Mouse (Mus musculus) left cerebral cortex, adult 6 months (tissue): ENCODE measurements around the gene Rassf1. TPM values are rescaled to one million over a fixed set of nuclear protein-coding genes. Genes with fewer than 3 reads are reported as not detected.

ENCODE experiments used
- long read RNA-seq, 2 experiments: library from polyadenylated mRNA; unstranded; transcript quantifications; one replicate each; pipeline ENCODE4 v2.0.0; 2019 to 2020
- polyA plus RNA-seq: library from polyadenylated mRNA; unstranded; fragments of <200 nt; fragmentation: Nextera tagmentation; gene quantifications from 2 replicates; pipeline ENCODE4 v1.2.3, GENCODE M21; 2021

Gene Rassf1
- 11.1 and 12.9 TPM in 2 replicates for polyA plus RNA-seq
- long read RNA-seq, experiment 1, transcript Rassf1-201 (5 exons, 1,727 nt) = major isoform, 78 of 87 reads
- long read RNA-seq, experiment 1, partial matches to known transcripts = 0 of 87 reads
- long read RNA-seq, experiment 1, other reads (novel, unspliced or antisense) = 5 of 87 reads
- long read RNA-seq, experiment 2, transcript Rassf1-201 (5 exons, 1,727 nt) = major isoform, 16 of 22 reads
- long read RNA-seq, experiment 2, partial matches to known transcripts = 4 of 22 reads
- long read RNA-seq, experiment 2, other reads (novel, unspliced or antisense) = 0 of 22 reads

DNA sequence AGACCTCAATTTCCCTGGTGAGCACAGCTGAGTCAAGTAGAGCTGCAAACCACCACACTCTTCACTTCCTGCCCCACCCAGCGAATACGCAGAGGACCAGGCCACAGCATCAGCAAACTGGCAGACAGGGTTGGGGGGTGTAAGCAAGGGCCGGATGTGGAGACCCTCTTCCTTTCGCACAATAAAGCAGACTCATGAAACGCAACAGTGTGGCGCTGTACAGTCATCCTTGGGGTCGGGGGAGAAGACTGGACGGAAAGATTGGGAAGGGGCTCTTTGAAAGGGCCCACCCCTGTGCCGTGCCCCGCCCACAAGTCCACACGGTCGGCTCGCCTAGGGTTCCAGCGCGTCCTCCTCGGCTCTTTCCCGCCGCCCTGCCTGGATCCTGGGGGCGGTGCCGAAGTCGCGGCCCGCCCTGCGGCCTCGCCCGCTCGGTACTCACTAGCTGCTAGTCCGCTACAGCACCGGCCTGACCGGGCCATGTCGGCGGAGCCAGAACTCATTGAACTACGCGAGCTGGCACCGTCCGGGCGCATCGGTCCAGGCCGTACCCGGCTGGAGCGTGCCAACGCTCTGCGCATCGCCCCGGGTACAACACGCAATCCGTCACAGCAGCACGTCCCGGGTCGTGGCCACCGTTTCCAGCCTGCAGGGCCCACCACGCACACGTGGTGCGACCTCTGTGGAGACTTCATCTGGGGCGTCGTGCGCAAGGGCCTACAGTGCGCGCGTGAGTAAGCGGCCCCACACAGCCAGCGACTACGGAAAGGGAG, at the start of gene Rassf1:
TSS of gene Rassf1 (plus strand) at position 439 of the 773 bp plus-strand sequence.

DNA sequence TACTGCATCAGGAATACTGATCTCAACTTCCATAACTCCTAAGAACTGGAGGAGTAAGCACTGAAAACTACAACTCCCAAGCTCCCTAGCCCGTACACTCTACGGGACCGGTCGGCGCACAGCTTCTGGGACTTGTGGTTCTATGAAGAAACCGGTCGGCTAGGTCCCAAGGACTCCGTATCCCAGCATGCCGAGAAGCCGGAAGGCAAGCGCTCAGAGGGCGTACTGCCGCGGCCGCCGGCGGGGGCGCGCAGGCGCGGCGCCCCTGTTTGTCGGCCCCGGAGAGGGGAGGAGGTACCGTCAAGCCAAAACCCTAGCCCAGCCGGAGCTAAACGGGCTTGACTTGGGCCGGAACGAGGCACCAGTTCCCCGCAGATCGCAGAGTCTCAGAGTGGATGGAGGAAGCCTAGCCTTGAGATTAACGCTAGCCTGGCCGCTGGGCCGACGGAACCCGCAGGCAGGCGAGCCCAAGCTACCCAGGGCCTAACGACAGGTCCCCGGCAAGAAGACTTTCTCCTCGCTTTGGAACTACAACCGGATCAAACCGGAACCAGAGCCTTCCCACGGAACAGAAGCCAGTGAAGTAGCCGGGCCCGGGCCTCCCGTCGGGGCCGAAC, 17.5 kb upstream of the Rassf1 start, which contains the start of gene Tmem115:
TSS of gene Tmem115 (plus strand) at position 155 of the 617 bp plus-strand sequence.

DNA sequence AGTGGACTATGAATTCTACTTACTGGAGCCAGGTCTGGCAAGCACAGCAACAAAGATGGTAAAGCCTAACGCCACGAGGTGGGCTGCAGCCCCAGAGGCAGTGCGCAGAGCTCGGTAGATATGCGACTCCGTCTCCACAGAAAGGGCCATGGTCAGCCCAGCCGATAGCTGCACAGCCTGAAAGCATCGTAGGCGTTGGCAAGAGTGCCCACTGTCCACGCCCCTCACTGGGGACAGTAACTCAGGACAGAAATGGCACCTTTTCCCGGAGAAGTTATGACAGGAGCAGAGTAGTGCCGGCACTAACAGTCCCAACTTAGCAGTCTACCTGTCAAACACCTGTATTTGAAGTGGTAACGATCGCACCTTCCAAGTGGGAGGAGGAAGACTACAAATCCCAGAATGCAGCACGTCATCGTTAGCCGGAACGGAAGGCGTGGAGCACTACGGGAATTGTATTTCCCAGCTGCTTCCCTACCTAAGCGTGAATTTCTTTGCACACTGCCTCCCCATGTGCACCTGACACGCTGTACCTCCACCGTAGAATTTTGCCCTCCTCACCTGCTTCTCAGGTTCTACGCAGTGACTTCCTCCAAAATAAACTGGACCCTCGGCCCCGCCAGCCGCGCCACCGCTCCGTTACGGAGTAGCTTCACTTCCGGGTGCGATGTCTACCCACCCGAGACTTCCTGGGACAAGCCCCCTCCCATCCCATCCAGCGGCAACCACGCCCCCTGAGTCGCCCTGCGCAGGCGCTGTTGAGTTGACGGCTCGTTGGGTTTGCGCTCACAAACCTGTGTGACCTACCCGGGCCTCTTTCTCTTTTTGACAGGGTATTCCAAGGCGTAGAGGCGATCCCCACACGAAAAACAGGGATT, 9.6 kb upstream of the Rassf1 start, which contains the start of the genes Cyb561d2 and Nprl2:
TSS of gene Cyb561d2 (minus strand) at position 720 of the 878 bp plus-strand sequence.
TSS of gene Nprl2 (plus strand) at position 753 of the 878 bp plus-strand sequence.

DNA sequence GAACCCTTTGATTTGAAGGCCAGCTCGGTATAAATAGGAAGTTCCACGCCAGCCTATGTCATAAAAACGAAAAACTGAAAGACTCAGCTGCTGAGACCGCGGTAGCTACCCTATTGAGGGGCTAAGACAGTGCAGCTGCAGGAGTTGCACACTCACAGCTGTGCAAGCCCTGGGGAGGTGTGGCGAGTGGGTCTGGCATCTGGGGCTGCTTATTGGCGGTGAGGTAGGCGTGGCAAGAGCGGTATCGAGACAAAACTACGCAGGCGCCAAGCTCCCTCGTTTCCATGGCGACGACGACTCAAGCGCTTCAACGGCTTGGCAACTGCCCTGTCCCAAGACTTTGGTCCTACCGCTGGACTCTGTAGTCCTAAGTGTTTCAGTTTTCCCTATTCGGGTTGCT, 4.3 kb upstream of the Rassf1 start, which contains the start of gene Zmynd10:
TSS of gene Zmynd10 (plus strand) at position 273 of the 400 bp plus-strand sequence.

DNA sequence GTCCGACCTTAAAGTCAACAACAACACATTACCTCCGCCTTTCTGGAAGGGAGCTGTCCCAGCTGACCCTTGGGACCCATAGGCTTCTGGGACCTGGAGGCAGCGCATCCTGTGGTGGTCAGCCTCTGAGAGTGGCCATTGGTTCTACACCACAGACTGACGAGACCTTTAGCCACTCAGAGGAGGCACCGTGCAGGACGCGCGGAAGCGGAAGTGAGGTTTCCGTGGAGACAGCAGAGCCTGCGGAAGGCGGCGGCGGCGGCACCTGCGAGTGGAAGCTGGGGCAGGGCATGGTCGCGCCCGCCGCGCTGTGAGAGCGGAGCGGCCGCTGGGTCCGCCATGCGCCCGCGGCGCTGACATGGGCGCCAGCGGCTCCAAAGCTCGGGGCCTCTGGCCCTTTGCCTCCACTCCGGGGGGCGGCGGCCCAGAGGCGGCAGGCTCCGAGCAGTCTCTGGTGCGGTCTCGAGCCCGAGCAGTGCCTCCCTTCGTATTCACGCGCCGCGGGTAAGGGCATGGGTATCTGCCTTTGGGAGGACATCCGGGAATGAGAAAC, 11.8 kb downstream of the Rassf1 start, which contains the start of gene Tusc2:
TSS of gene Tusc2 (plus strand) at position 227 of the 553 bp plus-strand sequence.

DNA sequence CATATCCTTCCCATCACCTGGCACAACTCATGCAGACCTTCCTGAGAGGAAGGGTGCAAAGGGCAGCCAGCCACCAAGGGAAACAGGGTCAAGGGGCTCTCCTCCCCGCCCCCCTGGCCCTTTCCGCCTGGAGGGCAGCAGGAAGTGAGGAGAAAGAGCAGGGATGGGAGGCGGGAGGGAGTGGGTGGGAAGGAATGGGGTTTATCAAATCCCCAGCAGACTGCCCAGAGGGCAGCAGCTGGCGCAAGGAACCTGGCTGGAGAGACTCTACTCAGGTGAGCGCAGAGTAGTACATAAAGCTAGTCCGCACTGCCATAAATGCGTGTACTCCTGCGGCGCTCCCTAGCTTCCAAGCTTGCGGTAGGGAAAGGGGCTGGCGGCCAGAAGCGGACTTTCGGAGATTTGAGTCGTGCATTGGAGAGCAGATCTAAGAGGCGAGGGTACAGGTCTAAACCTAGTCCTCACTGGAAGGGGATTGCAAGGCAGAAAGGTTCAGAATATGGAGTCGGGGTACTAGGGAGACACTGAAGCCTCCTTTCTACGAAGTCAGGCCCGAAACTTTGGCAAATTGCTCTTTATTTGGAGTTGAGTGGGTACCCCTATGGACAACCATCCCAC, 16.5 kb downstream of the Rassf1 start, which contains the start of gene Hyal2:
TSS of gene Hyal2 (plus strand) at position 244 of the 618 bp plus-strand sequence.

DNA sequence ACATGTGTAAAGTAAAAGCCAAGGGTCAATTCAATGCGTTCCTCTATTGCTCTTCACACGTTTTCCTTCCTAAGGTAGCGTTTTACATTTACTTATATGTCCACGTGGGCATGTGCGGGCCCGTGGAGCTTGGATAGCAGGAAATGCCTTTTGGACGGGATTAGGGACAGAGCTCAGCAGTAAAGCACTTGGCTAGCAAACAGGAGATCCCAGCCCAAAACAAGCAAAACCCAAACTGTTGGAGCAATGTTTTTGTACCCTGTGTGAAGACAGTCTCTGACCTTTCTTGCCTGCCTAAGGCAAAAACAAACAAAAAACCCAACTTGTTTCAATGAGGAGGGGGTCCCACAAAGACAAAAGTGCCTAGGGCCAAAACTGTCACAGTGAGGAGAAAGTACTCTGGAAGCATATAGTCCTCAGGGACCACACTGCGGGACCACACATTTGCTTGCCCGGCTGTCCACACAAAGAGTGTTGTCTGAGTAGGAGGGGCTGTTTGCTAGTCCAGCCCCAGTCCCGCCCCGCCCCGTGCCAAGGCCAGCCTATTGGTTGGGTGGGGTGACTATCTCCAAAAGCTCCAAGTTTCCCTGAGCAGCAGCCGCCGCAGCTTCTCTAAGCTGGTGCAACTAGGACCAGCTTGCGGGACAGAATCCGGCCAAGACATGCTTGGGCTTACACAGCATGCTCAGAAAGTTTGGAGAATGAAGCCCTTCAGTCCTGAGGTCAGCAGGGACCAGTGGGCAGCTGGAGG, 25.2 kb downstream of the Rassf1 start, which contains the start of gene Hyal1:
TSS of gene Hyal1 (plus strand) at position 571 of the 751 bp plus-strand sequence.

DNA sequence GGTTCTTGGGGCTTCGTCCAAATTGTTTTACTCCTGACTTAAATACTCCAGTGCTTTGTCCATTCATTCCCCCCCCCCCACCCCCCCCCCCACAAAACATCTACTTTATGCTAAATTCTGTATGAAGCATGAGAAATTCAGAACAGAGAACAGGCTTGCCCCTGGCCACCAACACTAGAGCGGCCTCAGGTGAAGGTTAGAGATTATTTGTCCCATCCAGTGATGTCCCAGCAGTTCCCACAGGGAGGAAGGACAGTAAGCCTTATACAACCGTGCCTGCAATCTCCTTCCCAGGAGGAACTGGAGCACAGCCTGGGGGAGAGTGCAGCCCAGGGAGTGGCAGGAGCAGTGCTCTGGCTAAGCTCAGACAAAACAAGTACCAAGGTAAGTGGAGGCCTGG, 27.2 kb downstream of the Rassf1 start, which contains the start of gene Naa80:
TSS of gene Naa80 (plus strand) at position 301 of the 400 bp plus-strand sequence.

DNA sequence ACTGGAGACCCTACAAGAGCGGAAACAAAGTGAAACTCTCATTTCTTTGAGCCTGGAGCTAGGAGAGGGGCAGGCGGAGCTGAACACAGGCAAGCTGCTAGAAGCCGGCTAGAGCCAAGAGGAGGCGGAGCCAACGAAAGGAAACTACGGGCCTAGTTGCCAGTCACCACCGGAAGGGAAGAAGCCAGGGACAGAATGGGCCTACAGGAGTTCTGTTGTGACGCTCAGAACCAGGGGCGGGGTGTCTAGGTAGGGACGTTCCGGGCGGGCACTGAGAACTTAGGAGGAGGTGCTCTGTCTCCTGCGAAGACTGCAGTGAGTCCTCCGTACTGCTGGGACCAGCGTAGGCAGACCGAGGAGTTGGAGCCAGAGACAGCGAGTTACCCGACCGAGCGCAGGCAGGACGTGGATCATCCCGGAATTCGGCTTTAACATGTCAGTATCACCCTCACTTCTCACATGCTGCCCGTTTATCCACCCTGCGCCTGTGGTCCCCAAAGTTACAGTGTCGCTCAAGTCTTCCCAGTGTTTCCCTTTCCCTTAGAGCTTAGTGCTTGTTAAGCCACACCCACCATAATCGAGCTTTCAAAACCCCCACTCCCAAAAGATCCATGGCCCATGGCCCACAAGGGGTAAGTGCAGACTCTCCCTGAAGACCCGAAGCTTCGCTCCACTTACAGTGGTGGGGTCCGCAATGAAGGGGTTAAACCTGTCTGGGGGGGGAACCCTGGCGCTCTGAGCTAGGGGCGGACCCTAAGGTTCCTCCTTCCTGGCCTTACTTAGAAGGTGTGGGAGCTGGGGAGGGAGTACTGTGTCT, 29.4 kb downstream of the Rassf1 start, which contains the start of gene Hyal3:
TSS of gene Hyal3 (plus strand) at position 318 of the 817 bp plus-strand sequence.

DNA sequence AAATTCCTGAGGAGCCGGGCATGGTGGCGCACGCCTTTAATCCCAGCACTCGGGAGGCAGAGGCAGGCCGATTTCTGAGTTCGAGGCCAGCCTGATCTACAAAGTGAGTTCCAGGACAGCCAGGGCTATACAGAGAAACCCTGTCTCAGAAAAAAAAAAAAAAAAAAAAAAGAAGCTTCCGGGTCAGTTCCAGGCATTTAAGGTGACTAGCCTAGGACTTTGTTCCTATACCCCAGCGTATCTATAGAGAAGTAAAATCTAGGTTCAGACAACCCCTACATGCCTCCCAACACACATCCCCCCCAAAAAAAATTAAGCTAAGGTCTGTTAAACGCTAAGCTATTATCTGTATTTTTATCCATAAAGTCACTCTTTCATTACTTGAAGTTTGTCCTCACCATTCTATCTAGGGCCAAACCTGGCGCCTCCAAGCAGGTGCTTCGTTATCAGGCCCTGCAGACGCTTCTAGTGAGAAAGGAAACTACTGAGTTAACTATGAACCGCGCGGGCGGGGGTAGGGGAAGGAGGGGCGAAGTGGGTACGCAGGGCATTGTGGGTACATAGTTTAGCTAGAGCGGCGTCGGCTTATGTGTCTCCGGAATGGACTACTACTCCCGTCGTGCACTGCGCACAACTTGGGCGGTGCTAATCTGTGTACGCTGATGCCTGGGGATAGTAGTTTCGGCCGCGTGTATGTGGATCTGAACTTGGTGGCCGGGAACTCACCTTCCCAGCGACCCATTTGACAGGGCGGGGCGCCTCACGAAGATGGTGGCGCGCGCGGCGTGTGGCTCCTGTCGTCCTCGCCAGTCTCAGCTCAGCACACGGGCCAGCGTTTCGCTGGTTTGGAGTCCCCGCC, 35.8 kb downstream of the Rassf1 start, which contains the start of gene Ifrd2:
TSS of gene Ifrd2 (plus strand) at position 669 of the 859 bp plus-strand sequence.

DNA sequence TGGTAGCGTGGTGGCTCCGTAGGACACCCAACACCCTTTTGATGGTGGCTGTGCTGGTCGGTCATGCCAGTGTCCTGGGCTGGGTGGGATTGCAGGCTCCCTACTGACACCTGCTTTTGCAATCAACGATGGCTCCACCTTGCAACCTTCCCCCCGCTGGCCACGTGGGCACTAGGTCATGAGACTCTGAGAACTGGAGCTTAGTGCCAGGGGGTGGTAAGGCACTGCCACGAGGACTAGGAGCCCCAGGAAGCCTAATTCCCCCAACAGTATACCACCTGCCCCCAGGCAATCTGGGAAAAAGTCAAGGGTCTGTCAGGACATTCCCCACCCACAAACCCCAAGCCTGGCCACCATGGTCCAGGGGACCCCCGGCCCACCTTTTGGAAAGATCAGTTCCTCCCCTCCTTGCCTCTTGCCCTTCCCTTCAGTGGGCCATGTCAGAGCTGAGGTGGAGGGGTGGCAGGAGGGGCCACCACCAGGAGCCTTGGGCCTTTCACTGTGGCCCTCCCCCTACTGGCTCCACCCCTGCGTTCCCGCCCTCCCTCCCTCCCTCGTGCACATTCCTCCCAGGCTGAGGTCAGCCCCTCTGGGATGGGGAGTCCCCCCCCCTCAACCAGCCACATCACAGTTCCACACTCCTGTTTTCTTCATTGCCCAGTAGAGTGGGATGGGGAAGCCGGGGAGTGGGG, 57.5 kb downstream of the Rassf1 start, which contains the start of gene Sema3b:
TSS of gene Sema3b (minus strand) at position 489 of the 692 bp plus-strand sequence.

Other genes starting within 250 kb of the Rassf1 start
- gene Hemk1, start 213.2 kb upstream of the Rassf1 start, polyA plus RNA-seq = 10.7 and 14.4 TPM in 2 replicates
- gene 6430571L13Rik, start 211.0 kb upstream of the Rassf1 start, polyA plus RNA-seq = 1.4 and 1.5 TPM in 2 replicates
- 3.9 and 5.6 TPM in 2 replicates for gene Cacna2d2, start 151.9 kb upstream of the Rassf1 start, polyA plus RNA-seq
- 38.4 and 40.4 TPM in 2 replicates for gene Tmem115, start 17.6 kb upstream of the Rassf1 start, polyA plus RNA-seq
- 34.9 and 46.6 TPM in 2 replicates for gene Cyb561d2, start 9.4 kb upstream of the Rassf1 start, polyA plus RNA-seq
- 62.2 and 70.1 TPM in 2 replicates for gene Nprl2, start 9.3 kb upstream of the Rassf1 start, polyA plus RNA-seq
- 3.4 and 5.1 TPM in 2 replicates for gene Zmynd10, start 4.3 kb upstream of the Rassf1 start, polyA plus RNA-seq
- 109 and 120 TPM in 2 replicates for gene Tusc2, start 11.7 kb downstream of the Rassf1 start, polyA plus RNA-seq
- gene Hyal2, start 16.4 kb downstream of the Rassf1 start, polyA plus RNA-seq = 11.2 and 13.4 TPM in 2 replicates
- gene Hyal1, start 25.4 kb downstream of the Rassf1 start, polyA plus RNA-seq = 2.2 and 2.6 TPM in 2 replicates
- 6.1 and 9.8 TPM in 2 replicates for gene Naa80, start 27.3 kb downstream of the Rassf1 start, polyA plus RNA-seq
- 0.40 and 0.54 TPM in 2 replicates for gene Hyal3, start 29.3 kb downstream of the Rassf1 start, polyA plus RNA-seq
- gene Ifrd2, start 36.1 kb downstream of the Rassf1 start, polyA plus RNA-seq = 3.6 and 4.9 TPM in 2 replicates
- 1.7 and 2.5 TPM in 2 replicates for gene Sema3b, start 57.7 kb downstream of the Rassf1 start, polyA plus RNA-seq
- gene Gnai2, start 83.8 kb downstream of the Rassf1 start, polyA plus RNA-seq = 38.9 and 84.2 TPM in 2 replicates
- 41.4 and 55.2 TPM in 2 replicates for gene Slc38a3, start 118.0 kb downstream of the Rassf1 start, polyA plus RNA-seq
- gene Gnat1, start 128.2 kb downstream of the Rassf1 start, polyA plus RNA-seq = 10.7 and 19.3 TPM in 2 replicates
- 1.1 and 5.3 TPM in 2 replicates for gene Sema3f, start 158.9 kb downstream of the Rassf1 start, polyA plus RNA-seq
- gene Rbm5, start 219.4 kb downstream of the Rassf1 start, polyA plus RNA-seq = 33.3 and 36.9 TPM in 2 replicates